Mouse (Mus musculus) lung, postnatal 0 days (tissue): ENCODE results near the gene Btrc.

Source experiments
- CTCF ChIP-seq: IDR thresholded peaks from 2 replicates; pipeline ENCODE4 v1.5.1; 2016; ENCODE audit warnings: antibody characterized with exemption, mild to moderate bottlenecking
- EP300 ChIP-seq: IDR thresholded peaks from 2 replicates; pipeline ENCODE4 v1.6.1; 2016; ENCODE audit warnings: antibody characterized with exemption, mild to moderate bottlenecking, control low read depth

DNA sequence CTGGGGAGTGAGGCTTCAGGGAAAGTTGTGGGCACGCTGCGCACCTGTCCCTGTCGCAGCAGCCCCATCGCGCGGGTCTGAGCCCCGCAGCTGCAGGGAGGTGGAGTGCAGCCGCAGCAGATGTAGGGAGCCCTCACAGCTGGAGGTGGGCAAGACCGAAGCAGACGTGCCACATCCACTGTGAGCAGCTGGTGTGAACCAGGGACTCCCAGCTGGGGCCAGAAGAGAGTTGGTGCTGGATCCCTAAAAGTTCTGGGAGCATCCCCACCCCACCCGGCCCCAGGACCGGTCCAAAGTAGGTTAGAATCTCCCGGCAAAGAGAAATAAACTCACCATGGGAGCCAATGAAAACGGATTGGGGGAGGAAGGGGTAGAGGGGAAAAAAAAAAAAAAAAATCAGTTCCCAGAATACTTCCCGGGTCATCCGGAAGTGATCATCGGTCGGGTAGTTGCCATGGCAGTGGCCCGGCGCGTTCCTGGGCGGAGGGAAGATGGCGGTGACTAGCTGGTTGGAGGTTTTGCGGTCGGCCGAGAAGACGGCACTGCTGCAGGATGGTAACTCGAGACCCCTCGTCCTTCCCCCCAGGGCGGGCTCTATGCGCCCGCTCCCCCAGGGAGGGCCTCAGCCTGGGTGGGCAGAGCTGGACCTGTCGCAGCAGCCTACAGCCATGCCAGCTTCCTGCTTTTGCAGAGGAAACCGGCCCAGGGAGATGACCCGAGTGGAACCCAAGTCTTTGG, 196.8 kb downstream of the Btrc start, which contains the start of the genes Poll and Gm17018:
- TF ChIP-seq CTCF (no peak), EP300 (no peak)
